Mouse (Mus musculus) embryonic facial prominence, embryonic 13.5 days (tissue): ENCODE data around the gene Farp1. TPM values are rescaled to one million over a fixed set of nuclear protein-coding genes. Genes with fewer than 3 reads are reported as not detected.

ENCODE experiments used
- ATAC-seq: fragments of 200-750 bp; cut with Nextera tagmentation; 2 replicates; pipeline ENCODE4 v1.8.0; 2017; ENCODE audit warnings: low read depth; ENCODE audit not compliant: insufficient number of reproducible peaks, insufficient read depth, low FRiP score, low TSS enrichment
- H3K27ac ChIP-seq: fragments of 300-500 bp; sonication (generic); 2 replicates; pipeline ENCODE4 v1.5.1; 2015; ENCODE audit warnings: moderate library complexity, mild to moderate bottlenecking, inconsistent platforms
- H3K27me3 ChIP-seq: fragments of 300-500 bp; sonication (generic); 2 replicates; pipeline ENCODE4 v1.6.1; 2015; ENCODE audit warnings: mild to moderate bottlenecking, inconsistent platforms
- H3K36me3 ChIP-seq: fragments of 300-500 bp; sonication (generic); 2 replicates; pipeline ENCODE4 v1.6.1; 2015; ENCODE audit warnings: mild to moderate bottlenecking, inconsistent platforms
- H3K4me1 ChIP-seq: fragments of 300-500 bp; sonication (generic); 2 replicates; pipeline ENCODE4 v1.6.1; 2015; ENCODE audit warnings: inconsistent platforms
- H3K4me2 ChIP-seq: fragments of 300-500 bp; sonication (generic); 2 replicates; pipeline ENCODE4 v1.6.1; 2015; ENCODE audit warnings: moderate library complexity, mild to moderate bottlenecking, inconsistent platforms
- H3K4me3 ChIP-seq: fragments of 300-500 bp; sonication (generic); 2 replicates; pipeline ENCODE4 v1.5.1; 2015; ENCODE audit warnings: mild to moderate bottlenecking, inconsistent platforms
- H3K9ac ChIP-seq: fragments of 300-500 bp; sonication (generic); 2 replicates; pipeline ENCODE4 v1.6.1; 2015; ENCODE audit warnings: mild to moderate bottlenecking, inconsistent platforms
- H3K9me3 ChIP-seq: fragments of 300-500 bp; sonication (generic); 2 replicates; pipeline ENCODE4 v1.6.1; 2016; ENCODE audit warnings: inconsistent platforms
- WGBS: fragments of 180-500 bp; shearing (Covaris S2); methylation state at CpG from one replicate; pipeline ENCODE4 v1.1.7; 2015; ENCODE audit warnings: mixed read lengths; 5-methylcytosine and 5-hydroxymethylcytosine counted together
- polyA plus RNA-seq: library from polyadenylated mRNA; unstranded; fragments of >200 nt; fragmentation: Nextera tagmentation; extraction: Ambion mirVana; gene quantifications from 2 replicates; pipeline ENCODE4 v1.2.1, GENCODE M21; 2015

Farp1 gene
- polyA plus RNA-seq, 1 experiment from 2014 or later: 38.7 TPM

DNA sequence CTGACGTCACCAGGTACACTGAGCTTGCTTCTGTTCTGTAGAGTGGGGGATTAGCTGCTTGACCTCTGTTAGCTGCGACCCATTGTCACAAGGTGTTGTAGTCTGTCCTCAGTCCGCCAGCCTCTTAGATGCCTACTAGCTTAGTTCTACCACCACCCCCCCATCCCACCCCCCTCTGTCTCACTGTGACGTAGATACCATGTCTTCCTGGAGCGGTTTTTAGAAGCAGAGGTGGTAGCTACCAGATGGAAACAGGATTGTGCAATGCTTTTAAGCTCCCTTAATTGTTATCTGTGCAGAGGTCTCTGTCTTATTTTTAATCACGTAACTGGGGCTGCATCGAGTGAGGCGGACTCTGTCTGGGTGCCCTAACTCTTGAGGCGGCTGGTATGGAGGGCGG is 219.9 kb downstream of the Farp1 start:
- H3K36me3 ChIP-seq: peaks cover 75% of the 10 kb centered on the region
- 88% methylated on average over 10 of the region's 10 CpGs for WGBS
- no peak overlapping the region for H3K27ac ChIP-seq

DNA sequence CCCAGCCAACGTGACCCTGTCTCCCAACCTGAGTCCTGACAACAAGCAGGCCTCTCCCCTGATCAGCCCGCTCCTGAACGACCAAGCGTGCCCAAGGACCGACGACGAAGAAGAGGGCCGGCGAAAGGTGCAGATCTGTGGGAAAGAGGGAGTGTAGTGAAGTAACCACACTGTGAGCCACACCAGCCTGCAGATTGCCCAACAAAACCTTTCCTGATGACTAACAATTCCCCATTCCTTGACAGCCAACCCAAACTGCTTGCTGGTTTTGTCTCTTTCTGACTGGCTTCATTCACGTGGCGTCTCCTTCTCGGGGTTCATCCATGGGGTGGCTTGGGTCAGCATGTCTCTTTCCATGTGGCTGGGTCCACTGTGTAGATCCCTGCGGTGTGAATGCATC is 220.5 kb downstream of the Farp1 start:
- H3K4me1 ChIP-seq: peaks cover 5% of the 10 kb centered on the region; the same call in 1 of the 2 replicates
- H3K27ac ChIP-seq: no peak overlapping the region
- H3K4me3 ChIP-seq: no peak overlapping the region
- no peaks in the 10 kb centered on the region for H3K9me3 ChIP-seq
- H3K36me3 ChIP-seq: peaks cover 74% of the 10 kb centered on the region
- ATAC-seq: no peak
- 88% methylated on average over 13 of the region's 13 CpGs for WGBS
- no peak overlapping the region for H3K9ac ChIP-seq
- no peak overlapping the region for H3K4me2 ChIP-seq
- H3K27me3 ChIP-seq: no peaks in the 10 kb centered on the region

More for the DNA sequence above, 219.9 kb downstream of the Farp1 start:
- Histone ChIP-seq H3K4me3 (no peak overlapping the region), H3K4me1 (no peaks in the 10 kb centered on the region), H3K4me2 (no peak overlapping the region), H3K9ac (no peak overlapping the region), H3K27me3 (no peaks in the 10 kb centered on the region), H3K9me3 (no peaks in the 10 kb centered on the region)
- no peak for ATAC-seq

DNA sequence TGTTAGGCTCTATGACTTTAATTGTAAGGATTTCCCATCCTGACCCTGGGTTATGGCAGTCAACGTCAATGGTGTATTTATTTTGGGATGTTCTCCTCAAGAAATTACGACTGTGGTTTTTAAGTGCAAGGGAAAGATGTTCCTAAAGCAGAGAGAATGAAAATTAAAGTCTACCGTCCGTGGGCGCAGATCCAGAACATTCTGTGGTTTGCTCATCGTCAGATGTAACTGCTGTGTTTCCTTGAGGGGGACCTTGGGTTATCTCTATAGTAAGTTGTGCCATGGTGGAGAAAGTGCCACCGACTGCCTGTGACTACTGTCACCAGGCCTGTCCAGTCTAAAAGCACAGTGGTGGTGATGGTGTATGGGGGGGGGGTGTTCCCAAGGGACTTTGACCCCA is 221.9 kb downstream of the Farp1 start:
- H3K36me3 ChIP-seq: peaks cover 81% of the 10 kb centered on the region

DNA sequence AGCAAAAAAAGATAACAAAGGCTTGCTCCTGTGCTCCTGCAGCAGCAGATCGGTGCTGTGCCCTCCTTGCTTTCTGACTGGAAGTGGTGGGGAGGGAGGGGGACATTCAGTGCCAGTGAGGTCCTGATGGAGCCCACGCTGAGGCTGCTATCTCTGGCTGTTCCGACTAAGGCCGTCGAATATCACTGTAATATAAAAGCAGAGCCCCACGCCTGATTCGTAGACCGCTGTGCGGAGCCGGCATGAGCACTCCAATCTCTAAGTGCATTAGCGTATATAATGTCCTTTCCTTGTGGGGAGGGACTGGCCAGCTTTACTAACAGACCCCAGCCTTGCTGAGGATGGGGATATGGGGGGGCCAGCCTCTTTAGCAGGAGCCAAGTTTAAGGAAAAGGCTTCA is 224.3 kb downstream of the Farp1 start:
- Histone ChIP-seq H3K9ac (no peak overlapping the region), H3K27ac (peak overlapping the region; percentile 16; the same call in 1 of the 2 replicates), H3K4me1 (peaks cover 16% of the 10 kb centered on the region; the same call in 1 of the 2 replicates), H3K27me3 (no peaks in the 10 kb centered on the region), H3K9me3 (no peaks in the 10 kb centered on the region), H3K4me2 (no peak overlapping the region), H3K36me3 (peaks cover 86% of the 10 kb centered on the region), H3K4me3 (no peak overlapping the region)
- WGBS: 84% methylated on average over 11 of the region's 11 CpGs
- ATAC-seq: no peak

More for the DNA sequence above, 221.9 kb downstream of the Farp1 start:
- WGBS: 83% methylated on average over 7 of the region's 7 CpGs
- Histone ChIP-seq H3K27ac (no peak overlapping the region), H3K4me2 (no peak overlapping the region), H3K9ac (no peak overlapping the region), H3K4me3 (no peak overlapping the region), H3K9me3 (no peaks in the 10 kb centered on the region), H3K27me3 (no peaks in the 10 kb centered on the region), H3K4me1 (peaks cover 16% of the 10 kb centered on the region; the same call in 1 of the 2 replicates)
- ATAC-seq: no peak

DNA sequence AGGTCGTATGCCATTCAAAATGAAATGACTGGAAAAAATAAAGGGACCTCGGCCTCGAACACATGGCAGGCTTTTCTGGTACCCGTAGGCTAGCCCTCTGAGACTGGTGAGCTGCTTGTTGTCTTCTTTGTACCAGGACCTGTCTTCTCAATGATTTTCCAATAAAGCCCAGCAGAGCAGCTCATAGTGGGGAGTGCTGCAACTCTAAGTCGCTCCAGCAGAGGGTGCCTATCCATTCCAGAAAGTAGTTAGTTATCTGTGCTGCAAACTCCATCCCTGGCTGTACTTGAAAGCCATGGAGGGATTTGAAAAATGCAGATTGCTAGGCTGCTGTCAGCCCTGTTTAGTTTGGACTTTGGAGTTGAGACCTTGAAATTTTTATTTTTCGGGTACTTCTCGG is 224.8 kb downstream of the Farp1 start:
- Histone ChIP-seq H3K36me3 (peaks cover 83% of the 10 kb centered on the region), H3K27me3 (no peaks in the 10 kb centered on the region), H3K4me2 (no peak overlapping the region), H3K9ac (no peak overlapping the region), H3K27ac (peak overlapping the region; percentile 60; the same call in 1 of the 2 replicates), H3K9me3 (no peaks in the 10 kb centered on the region), H3K4me3 (no peak overlapping the region), H3K4me1 (peaks cover 16% of the 10 kb centered on the region; the same call in 1 of the 2 replicates)
- no peak for ATAC-seq
- 57% methylated on average over 7 of the region's 7 CpGs for WGBS

DNA sequence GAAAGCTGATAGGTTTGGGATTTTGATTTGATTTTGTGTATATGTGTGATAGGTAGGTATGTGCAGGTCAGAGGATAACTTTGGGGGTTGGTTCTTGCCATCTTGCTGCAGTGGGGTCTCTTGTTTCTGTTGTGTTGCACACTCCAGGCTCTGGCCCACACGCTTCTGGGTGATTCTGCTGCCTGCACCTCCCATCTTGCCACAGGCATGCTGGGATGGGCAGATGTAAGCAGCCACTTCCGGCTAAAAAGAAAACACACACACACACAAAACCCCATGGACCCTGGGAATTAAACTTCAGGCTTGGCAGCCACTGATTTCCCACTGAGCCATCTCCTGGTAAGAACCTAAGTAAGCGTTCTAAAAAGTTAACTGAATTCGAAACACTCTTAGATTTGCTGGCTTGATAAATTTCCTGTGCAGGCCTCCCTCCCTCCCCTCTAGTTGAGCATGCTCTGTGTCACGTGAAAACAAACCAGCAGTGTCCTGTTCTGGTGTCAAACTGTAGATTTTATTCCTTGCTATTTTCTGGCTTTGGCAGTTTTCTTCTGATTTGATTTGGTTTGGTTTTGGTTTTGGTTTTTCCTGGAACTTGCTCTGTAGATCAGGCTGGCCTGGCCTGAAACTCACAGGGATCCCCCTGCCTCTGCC is 226.4 kb downstream of the Farp1 start:
- Histone ChIP-seq H3K36me3 (peaks cover 86% of the 10 kb centered on the region), H3K4me2 (no peak overlapping the region), H3K27ac (peak overlapping the region; percentile 60; the same call in 1 of the 2 replicates), H3K27me3 (no peaks in the 10 kb centered on the region), H3K4me3 (no peak overlapping the region), H3K9me3 (no peaks in the 10 kb centered on the region), H3K4me1 (peaks cover 18% of the 10 kb centered on the region; the same call in 1 of the 2 replicates), H3K9ac (no peak overlapping the region)
- ATAC-seq: no peak
- WGBS: 57% methylated on average over 5 of the region's 5 CpGs

DNA sequence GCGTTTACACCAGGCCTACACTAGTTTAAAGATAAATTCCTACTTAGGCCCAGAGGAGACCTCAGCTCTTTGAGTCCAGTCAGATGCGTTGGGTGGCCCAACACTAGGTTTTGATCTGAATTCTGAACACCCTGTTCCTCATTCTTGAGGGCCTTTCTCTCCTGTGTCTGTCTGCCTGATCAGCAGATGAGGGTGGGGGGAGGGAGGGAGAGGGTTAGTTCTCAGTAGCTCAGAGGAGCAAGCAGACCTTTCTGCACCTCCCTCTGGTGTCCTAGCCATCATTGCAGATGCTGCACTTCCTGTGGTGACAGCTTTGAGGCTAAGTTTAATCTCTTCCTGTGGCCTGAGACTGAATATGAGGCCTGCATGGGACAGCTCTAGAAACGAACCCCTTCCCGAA is 227.6 kb downstream of the Farp1 start:
- ATAC-seq: no peak
- H3K9me3 ChIP-seq: no peaks in the 10 kb centered on the region
- no peak overlapping the region for H3K9ac ChIP-seq
- no peaks in the 10 kb centered on the region for H3K27me3 ChIP-seq
- H3K4me1 ChIP-seq: peaks cover 18% of the 10 kb centered on the region; the same call in 1 of the 2 replicates
- 69% methylated on average over 4 of the region's 4 CpGs for WGBS
- H3K4me3 ChIP-seq: no peak overlapping the region
- H3K36me3 ChIP-seq: peaks cover 87% of the 10 kb centered on the region
- H3K27ac ChIP-seq: no peak overlapping the region
- no peak overlapping the region for H3K4me2 ChIP-seq

DNA sequence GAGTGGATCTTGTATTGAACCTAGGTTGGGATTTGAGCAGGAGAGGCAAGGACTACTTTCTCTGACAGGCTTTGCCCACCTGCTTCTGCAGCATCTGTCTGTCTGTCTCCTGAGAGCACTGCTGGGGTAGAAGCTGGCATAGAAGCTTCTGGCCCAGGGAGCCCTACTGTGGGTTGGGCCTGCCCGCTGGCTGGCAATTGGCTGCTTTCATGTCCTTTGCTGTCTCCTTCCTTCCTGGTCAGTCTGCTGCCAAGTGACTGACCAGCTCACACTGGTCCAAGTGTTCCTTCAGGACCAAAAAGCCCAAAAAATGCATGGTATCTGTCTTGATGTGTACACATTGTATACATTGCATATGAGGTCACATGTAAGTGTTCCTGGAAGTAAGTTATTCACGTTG is 228.9 kb downstream of the Farp1 start:
- ATAC-seq: no peak
- no peaks in the 10 kb centered on the region for H3K27me3 ChIP-seq
- H3K9ac ChIP-seq: no peak overlapping the region
- no peak overlapping the region for H3K4me2 ChIP-seq
- peaks cover 85% of the 10 kb centered on the region for H3K36me3 ChIP-seq
- WGBS: 73% methylated on average over 2 of the region's 2 CpGs
- no peaks in the 10 kb centered on the region for H3K9me3 ChIP-seq
- H3K4me1 ChIP-seq: peaks cover 18% of the 10 kb centered on the region; the same call in 1 of the 2 replicates
- H3K4me3 ChIP-seq: no peak overlapping the region
- no peak overlapping the region for H3K27ac ChIP-seq

DNA sequence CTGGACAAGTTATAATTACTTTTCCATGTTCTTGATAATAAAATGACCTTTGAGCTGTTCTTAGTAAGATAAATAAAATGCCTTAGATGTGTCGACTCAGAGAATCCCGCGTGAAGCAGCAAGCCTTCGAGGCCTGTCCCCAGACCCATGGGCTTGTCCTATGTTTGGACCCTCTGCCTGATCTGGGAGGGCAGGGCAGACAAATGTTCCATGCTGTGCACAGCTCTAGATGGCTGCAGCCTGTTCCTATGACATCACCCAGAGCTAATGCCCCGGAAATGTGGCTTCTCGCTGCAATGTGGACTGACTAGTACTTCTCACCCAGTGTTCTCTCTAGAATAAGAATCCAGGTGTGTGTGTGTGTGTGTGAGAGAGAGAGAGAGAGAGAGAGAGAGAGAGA is 229.5 kb downstream of the Farp1 start:
- H3K27me3 ChIP-seq: no peaks in the 10 kb centered on the region
- H3K4me1 ChIP-seq: peaks cover 18% of the 10 kb centered on the region; the same call in 1 of the 2 replicates
- H3K4me2 ChIP-seq: no peak overlapping the region
- H3K36me3 ChIP-seq: peaks cover 86% of the 10 kb centered on the region
- no peak overlapping the region for H3K9ac ChIP-seq
- ATAC-seq: no peak
- no peak overlapping the region for H3K27ac ChIP-seq
- WGBS: 88% methylated on average over 6 of the region's 6 CpGs
- H3K9me3 ChIP-seq: no peaks in the 10 kb centered on the region
- no peak overlapping the region for H3K4me3 ChIP-seq

DNA sequence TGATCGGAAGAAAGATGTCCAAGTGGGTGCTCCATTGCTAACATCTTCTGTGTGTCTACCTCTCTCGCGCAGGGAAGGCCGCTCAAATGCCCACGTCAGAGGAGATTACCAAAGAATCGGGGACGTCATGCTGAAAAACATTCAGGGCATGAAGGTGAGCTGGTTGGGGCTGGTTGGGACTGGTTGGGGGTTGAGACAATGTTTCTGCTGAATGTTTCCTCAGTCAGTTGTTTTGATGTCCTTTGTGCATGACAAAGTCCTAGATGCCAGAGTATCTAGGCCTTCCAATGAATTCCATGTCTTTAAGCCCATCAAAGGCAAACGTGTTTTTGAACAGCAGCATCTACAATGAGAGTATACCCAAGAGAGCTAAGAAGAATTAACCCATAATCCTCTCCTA is 232.8 kb downstream of the Farp1 start:
- H3K9ac ChIP-seq: no peak overlapping the region
- peaks cover 3% of the 10 kb centered on the region; the same call in 1 of the 2 replicates for H3K4me1 ChIP-seq
- 87% methylated on average over 8 of the region's 8 CpGs for WGBS
- no peak overlapping the region for H3K27ac ChIP-seq
- no peaks in the 10 kb centered on the region for H3K9me3 ChIP-seq
- no peak for ATAC-seq
- no peak overlapping the region for H3K4me2 ChIP-seq
- no peaks in the 10 kb centered on the region for H3K27me3 ChIP-seq
- H3K4me3 ChIP-seq: no peak overlapping the region
- peaks cover 90% of the 10 kb centered on the region for H3K36me3 ChIP-seq

DNA sequence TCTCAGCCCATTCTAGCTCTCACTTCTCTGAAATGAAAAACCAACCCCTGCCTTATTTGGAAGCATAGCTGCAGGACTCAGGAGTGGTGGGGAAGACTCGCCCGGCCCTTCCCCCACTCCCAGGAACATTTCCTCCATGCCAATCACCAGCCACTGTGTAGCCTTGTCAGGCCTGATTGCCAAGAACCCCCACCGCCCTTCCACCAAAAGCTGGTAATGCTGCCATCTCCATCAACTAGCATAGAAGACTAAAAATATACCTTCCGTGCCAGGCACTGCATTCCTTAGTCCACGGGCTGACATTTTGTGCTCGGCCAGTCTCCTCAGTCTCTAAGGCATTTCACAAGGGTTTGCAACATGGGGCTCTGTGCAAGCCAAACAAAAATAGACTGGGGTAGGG is 235.5 kb downstream of the Farp1 start:
- no peaks in the 10 kb centered on the region for H3K27me3 ChIP-seq
- no peak for ATAC-seq
- 0 out of 2 replicates have a peak overlapping the region, but pooled peaks have one; percentile 8 for H3K27ac ChIP-seq
- H3K4me2 ChIP-seq: no peak overlapping the region
- no peaks in the 10 kb centered on the region for H3K9me3 ChIP-seq
- no peak overlapping the region for H3K4me3 ChIP-seq
- H3K36me3 ChIP-seq: peaks cover 90% of the 10 kb centered on the region
- H3K9ac ChIP-seq: no peak overlapping the region
- 77% methylated on average over 6 of the region's 6 CpGs for WGBS
- peaks cover 3% of the 10 kb centered on the region; the same call in 1 of the 2 replicates for H3K4me1 ChIP-seq

DNA sequence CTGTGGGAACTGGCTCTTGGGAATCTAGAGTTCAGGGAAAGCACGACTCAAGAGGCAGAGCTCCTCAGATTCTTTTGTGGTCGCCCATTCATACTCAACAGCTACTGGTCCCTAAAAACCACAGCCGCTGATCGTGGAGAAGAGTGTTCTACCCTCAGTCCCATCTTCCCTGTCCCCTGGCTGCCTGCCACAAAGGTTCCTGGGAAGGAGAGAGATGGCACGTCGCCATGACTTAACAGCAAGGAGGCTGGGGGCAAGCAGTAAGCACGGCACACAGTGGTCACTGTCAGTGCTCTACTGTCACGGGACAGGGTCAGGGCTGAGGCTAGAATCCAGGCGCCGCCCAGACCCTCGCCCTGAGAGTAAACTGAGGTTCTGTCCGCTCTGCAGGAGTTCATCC is 240.0 kb downstream of the Farp1 start:
- Histone ChIP-seq H3K9me3 (no peaks in the 10 kb centered on the region), H3K27me3 (no peaks in the 10 kb centered on the region), H3K4me2 (no peak overlapping the region), H3K4me3 (no peak overlapping the region), H3K27ac (no peak overlapping the region), H3K36me3 (peaks cover 90% of the 10 kb centered on the region), H3K4me1 (no peaks in the 10 kb centered on the region), H3K9ac (no peak overlapping the region)
- ATAC-seq: no peak
- 85% methylated on average over 12 of the region's 12 CpGs for WGBS
